Mouse (Mus musculus) hindbrain, postnatal 0 days (tissue): Measurements from ENCODE around the gene Tprg. TPM values are rescaled to one million over a fixed set of nuclear protein-coding genes. Genes with fewer than 3 reads are reported as not detected.
A peak's percentile ranks its signal among the peaks of the same experiment; 100 is the strongest.

ENCODE experiments used
- ATAC-seq: fragments of 200-750 bp; cut with Nextera tagmentation; 2 replicates; pipeline ENCODE4 v1.8.0; 2017; ENCODE audit warnings: mild to moderate bottlenecking, moderate TSS enrichment, moderate library complexity
- DNase-seq: peaks from one replicate; pipeline ENCODE4 v3.0.0-alpha.2; 2015; ENCODE audit warnings: low spot score
- H3K27ac ChIP-seq: fragments of 300-500 bp; sonication (generic); 2 replicates; pipeline ENCODE4 v1.5.1; 2014; ENCODE audit warnings: mild to moderate bottlenecking
- H3K27me3 ChIP-seq: fragments of 300-500 bp; sonication (generic); 2 replicates; pipeline ENCODE4 v1.6.1; 2014; ENCODE audit warnings: low read length, mixed read lengths; ENCODE audit not compliant: insufficient read depth
- H3K36me3 ChIP-seq: fragments of 300-500 bp; sonication (generic); 2 replicates; pipeline ENCODE4 v1.6.1; 2014; ENCODE audit warnings: low read length, mixed read lengths; ENCODE audit not compliant: insufficient read depth
- H3K4me1 ChIP-seq: fragments of 300-500 bp; sonication (generic); 2 replicates; pipeline ENCODE4 v1.6.1; 2014; ENCODE audit warnings: antibody characterized with exemption, low read length, mixed read lengths; ENCODE audit not compliant: insufficient read depth
- H3K4me2 ChIP-seq: fragments of 300-500 bp; sonication (generic); 2 replicates; pipeline ENCODE4 v1.6.1; 2014; ENCODE audit warnings: low read depth, mild to moderate bottlenecking, low read length, moderate library complexity, mixed read lengths
- H3K4me3 ChIP-seq: fragments of 300-500 bp; sonication (generic); 2 replicates; pipeline ENCODE4 v1.5.1; 2014; ENCODE audit warnings: low read length
- H3K9ac ChIP-seq: fragments of 300-500 bp; sonication (generic); replicated peaks from 2 replicates; pipeline ENCODE4 v1.6.1; 2014; ENCODE audit warnings: mild to moderate bottlenecking, low read length, moderate library complexity, mixed read lengths
- H3K9me3 ChIP-seq: fragments of 300-500 bp; sonication (generic); 2 replicates; pipeline ENCODE4 v1.6.1; 2016; ENCODE audit warnings: low read length, mixed read lengths
- CTCF ChIP-seq: IDR thresholded peaks from 2 replicates; pipeline ENCODE4 v1.5.1; 2016; ENCODE audit warnings: antibody characterized with exemption, control low read depth, low read depth
- WGBS: fragments of 180-500 bp; shearing (Covaris S2); extraction: QIAGEN DNeasy Blood & Tissue Kit; methylation state at CpG from one replicate; pipeline ENCODE4 v1.1.7; 2014; 5-methylcytosine and 5-hydroxymethylcytosine counted together
- polyA plus RNA-seq: library from polyadenylated mRNA; unstranded; fragments of >200 nt; fragmentation: Nextera tagmentation; extraction: Ambion mirVana; gene quantifications from 2 replicates; pipeline ENCODE4 v1.2.1, GENCODE M21; 2015
- total RNA-seq: library from RNA; depleted of rRNA; stranded (reverse); fragments of >200 nt; gene quantifications from 2 replicates; pipeline ENCODE4 v1.2.3, GENCODE M21; 2014

Tprg gene
- total and polyA plus RNA-seq, 2 experiments from 2014 or later: 0.13 to 0.16 TPM

DNA sequence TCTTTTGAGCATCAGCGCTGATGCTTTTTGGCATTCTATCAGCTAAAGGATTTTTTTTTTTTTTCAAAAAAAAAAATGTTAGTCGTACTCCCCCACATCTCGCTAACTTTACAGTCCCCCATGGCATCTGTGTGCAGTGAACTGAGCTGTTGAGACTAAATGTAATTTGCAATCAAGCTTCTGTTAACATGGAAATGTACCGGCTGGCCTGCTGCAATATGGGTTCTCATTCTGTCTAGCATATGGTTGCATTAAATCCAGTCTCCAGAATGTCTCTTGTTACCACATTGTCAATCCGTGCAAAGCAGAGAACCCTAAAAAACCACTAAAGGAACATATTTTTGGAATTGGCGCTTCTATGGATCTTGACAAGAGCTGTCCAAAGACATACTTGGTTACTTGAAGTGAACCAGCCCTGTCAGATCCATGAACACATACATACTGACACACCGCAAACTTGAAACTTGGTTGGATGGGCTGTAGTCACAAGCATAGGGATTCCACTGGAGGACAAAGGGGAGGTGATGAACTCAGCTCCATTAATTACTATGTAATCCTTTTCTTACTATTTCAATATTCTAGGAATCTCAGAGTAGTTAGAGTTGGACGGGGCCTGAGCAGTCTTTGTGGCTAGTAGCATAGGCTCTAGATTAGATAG lies 30.9 kb upstream of the Tprg start:
- no peaks in the 10 kb centered on the region for H3K27me3 ChIP-seq
- H3K9me3 ChIP-seq: no peaks in the 10 kb centered on the region
- DNase-seq (peak; percentile 20), ATAC-seq (no peak)
- H3K36me3 ChIP-seq: no peaks in the 10 kb centered on the region
- no peak overlapping the region for H3K27ac ChIP-seq
- H3K4me2 ChIP-seq: no peak overlapping the region
- no peaks in the 10 kb centered on the region for H3K4me1 ChIP-seq
- WGBS: 79% methylated on average over 8 of the region's 8 CpGs
- no peak overlapping the region for H3K9ac ChIP-seq
- TF ChIP-seq CTCF: no peak
- H3K4me3 ChIP-seq: no peak overlapping the region

DNA sequence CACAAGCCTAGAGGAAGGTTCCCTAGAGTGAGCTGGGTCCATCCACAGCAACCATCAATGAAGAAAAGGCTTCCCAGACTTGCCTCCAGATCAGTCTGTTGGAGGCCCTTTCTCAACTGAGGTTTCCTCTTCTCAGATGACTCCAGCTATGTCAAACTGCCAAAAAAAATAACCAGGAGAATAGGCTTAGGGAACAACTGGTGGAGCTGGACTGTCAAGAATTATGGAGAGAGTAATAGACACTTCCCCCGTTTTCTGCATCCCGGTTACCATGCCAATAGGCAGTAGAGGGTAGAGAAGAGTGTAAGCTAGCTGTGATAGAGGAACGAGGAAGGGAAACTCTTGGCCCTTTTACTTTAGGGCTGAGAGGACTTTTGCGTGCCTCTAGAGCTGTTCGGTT lies 24.3 kb upstream of the Tprg start:
- Histone ChIP-seq H3K36me3 (no peaks in the 10 kb centered on the region), H3K27ac (no peak overlapping the region), H3K27me3 (no peaks in the 10 kb centered on the region), H3K9me3 (no peaks in the 10 kb centered on the region), H3K9ac (no peak overlapping the region), H3K4me1 (no peaks in the 10 kb centered on the region), H3K4me2 (no peak overlapping the region), H3K4me3 (no peak overlapping the region)
- DNase-seq (no peak), ATAC-seq (no peak)
- 93% methylated on average over 5 of the region's 5 CpGs for WGBS
- no peak for TF ChIP-seq CTCF

DNA sequence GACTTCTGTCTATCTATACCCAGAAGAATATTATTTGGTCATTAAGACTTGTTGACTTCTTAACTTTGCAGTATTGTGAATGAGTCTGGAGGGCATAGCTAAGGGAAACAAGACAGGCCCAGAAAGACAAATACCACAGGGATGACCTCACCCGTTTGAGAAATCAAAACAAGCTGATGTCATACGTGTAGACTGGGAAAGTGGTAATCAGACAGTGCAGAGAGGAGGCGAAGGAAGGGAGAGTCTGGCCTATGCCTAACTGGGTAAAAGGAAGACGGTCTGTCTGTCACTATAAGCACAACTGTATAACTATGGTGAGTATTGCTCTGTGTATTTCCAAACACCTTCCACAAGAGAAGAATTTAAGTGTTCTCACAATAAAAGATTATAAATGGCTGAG lies 23.7 kb upstream of the Tprg start:
- Histone ChIP-seq H3K36me3 (no peaks in the 10 kb centered on the region), H3K27me3 (no peaks in the 10 kb centered on the region), H3K4me2 (no peak overlapping the region), H3K27ac (no peak overlapping the region), H3K9ac (no peak overlapping the region), H3K4me3 (no peak overlapping the region), H3K4me1 (no peaks in the 10 kb centered on the region), H3K9me3 (no peaks in the 10 kb centered on the region)
- DNase-seq (no peak), ATAC-seq (no peak)
- WGBS: 81% methylated on average over 4 of the region's 4 CpGs
- TF ChIP-seq CTCF: no peak

DNA sequence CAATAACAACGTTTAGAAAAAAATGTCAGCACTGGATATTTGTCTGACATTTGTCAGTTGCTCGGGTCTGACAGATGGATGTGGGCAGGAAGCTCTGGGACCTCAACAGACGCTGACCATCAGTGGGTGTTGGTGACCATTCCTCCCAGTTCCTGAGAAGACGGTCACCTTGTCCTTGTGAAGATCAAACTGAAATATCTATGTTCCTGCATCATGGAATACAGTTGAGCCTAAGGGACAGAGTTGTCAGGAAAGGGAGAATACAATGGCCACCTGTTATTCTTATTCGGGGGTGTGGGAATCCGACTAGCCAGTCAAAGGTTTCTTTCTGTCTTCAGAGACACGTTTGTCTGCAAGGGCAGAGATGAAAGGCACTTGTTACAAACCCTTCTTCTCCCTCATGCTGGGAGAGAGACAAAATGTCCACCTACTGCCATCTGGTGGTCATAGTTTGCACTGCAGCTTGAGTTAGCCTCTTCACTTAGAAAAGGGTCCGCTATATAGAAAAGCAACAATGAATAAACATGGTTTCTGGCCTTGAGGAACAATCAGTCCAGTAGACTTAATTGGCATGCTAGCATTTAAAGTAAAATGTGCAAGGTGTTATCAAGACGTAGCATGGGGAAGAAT lies 23.0 kb upstream of the Tprg start:
- Histone ChIP-seq H3K36me3 (no peaks in the 10 kb centered on the region), H3K4me3 (no peak overlapping the region), H3K27ac (no peak overlapping the region), H3K9me3 (no peaks in the 10 kb centered on the region), H3K27me3 (no peaks in the 10 kb centered on the region), H3K4me1 (no peaks in the 10 kb centered on the region), H3K4me2 (no peak overlapping the region), H3K9ac (no peak overlapping the region)
- WGBS: 37% methylated on average over 9 of the region's 9 CpGs
- peak; percentile 72 for ATAC-seq
- peak; percentile 91 for DNase-seq
- peak; percentile 95 for TF ChIP-seq CTCF

DNA sequence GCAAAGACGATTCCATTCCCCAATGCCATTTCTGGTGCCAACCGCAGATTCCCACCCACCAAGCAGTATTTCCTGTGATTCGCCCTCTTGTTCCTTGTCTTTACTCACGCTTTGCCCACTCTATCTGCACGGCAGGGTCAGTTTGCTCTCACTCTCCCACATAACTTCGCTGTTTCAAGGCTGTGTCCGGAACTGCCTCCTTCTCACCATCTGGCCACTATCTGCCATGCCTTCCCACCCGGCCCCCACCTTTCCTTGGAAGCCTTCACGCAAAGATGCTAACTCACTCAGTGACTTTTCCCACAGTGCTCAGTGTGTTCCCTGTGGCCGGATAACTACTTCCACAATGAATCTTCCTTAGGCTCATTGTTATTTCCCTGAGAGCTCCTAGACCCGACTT lies 21.4 kb upstream of the Tprg start:
- no peak for TF ChIP-seq CTCF
- Histone ChIP-seq H3K27ac (no peak overlapping the region), H3K9me3 (no peaks in the 10 kb centered on the region), H3K4me2 (no peak overlapping the region), H3K36me3 (no peaks in the 10 kb centered on the region), H3K4me3 (no peak overlapping the region), H3K4me1 (no peaks in the 10 kb centered on the region), H3K27me3 (no peaks in the 10 kb centered on the region), H3K9ac (no peak overlapping the region)
- 80% methylated on average over 11 of the region's 11 CpGs for WGBS
- ATAC-seq (no peak), DNase-seq (no peak)

DNA sequence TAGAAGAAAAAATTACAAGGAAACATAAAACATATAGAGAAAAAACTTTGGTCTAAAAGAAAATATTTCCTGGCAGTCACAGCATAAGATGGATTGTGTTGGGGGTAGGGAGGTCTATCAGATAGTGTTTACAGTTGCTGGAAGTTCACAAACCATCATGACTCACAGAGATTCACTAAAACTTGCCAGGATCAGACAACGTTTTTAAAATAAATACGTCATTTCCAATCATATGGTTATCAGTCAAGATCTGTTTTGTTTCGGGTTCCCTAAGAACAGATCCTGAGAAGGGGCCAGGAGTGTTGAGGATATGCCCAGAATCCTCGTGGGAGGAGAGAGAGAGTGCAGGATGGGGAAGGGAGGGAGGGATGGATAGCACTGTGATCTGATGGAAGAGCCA lies 18.3 kb upstream of the Tprg start:
- no peak overlapping the region for H3K4me2 ChIP-seq
- no peak for TF ChIP-seq CTCF
- ATAC-seq (no peak), DNase-seq (no peak)
- WGBS: 77% methylated on average over 4 of the region's 4 CpGs
- no peaks in the 10 kb centered on the region for H3K27me3 ChIP-seq
- no peaks in the 10 kb centered on the region for H3K36me3 ChIP-seq
- H3K27ac ChIP-seq: no peak overlapping the region
- H3K4me3 ChIP-seq: no peak overlapping the region
- no peaks in the 10 kb centered on the region for H3K4me1 ChIP-seq
- H3K9ac ChIP-seq: no peak overlapping the region
- no peaks in the 10 kb centered on the region for H3K9me3 ChIP-seq

DNA sequence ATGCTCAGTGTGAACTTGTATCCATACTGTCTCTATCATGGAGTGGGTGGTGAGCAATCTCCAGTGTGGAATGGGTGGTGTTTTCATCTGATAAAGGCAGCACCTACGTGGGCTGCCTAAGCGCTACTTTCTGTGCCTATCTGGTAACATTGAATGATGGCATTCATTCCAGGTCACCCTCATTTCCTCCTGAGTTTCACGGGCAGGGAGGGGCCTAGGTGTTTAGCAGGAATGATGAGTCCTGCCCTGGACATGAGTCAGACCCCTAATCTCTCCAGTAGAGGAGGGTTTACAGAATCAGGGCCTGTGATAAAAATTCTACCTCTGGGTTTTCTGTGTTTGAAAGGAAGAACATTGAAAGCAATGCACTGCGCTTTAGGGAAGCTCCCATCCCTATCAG lies 4.1 kb upstream of the Tprg start:
- no peak for DNase-seq
- Histone ChIP-seq H3K9ac (no peak overlapping the region), H3K9me3 (no peaks in the 10 kb centered on the region), H3K27ac (no peak overlapping the region), H3K4me3 (no peak overlapping the region), H3K4me1 (no peaks in the 10 kb centered on the region), H3K27me3 (no peaks in the 10 kb centered on the region), H3K4me2 (no peak overlapping the region), H3K36me3 (no peaks in the 10 kb centered on the region)
- 86% methylated on average over 4 of the region's 4 CpGs for WGBS
- no peak for ATAC-seq
- no peak for TF ChIP-seq CTCF
